Mouse (Mus musculus): ENCODE data around the gene St6galnac6.

GRCm38 (mm10) chr2:32585149-32585714, 14.3 kb upstream of the St6galnac6 start:
- TF ChIP-seq POLR2A (IDR thresholded peaks at IDR 0.05; ENCODE audit: borderline replicate concordance, control insufficient read depth, low read depth, low read length) (no peak), CTCF (IDR thresholded peaks at IDR 0.05; ENCODE audit: control insufficient read depth, insufficient read depth, low read length) (no peak)
